Mouse (Mus musculus): Measurements from ENCODE around the gene BC029722. TPM values are rescaled to one million over a fixed set of nuclear protein-coding genes. Genes with fewer than 3 reads are reported as not detected.
A peak's percentile ranks its signal among the peaks of the same experiment; 100 is the strongest.
"Not testable (repeated sequence)": the region's sequence is repeated elsewhere in the genome, so short reads cannot be mapped to it uniquely, and the experiment has no call there.

The BC029722 gene
- total and polyA plus RNA-seq, 2 experiments from 2014 or later, result 35.2 to 56.6 TPM

- WGBS, result 76% methylated on average over 3 of the region's 3 CpGs
- H3K27me3 ChIP-seq (ENCODE audit: insufficient read depth, low read length), result no peaks in the 10 kb centered on the region
- no peak for ATAC-seq (ENCODE audit: low FRiP score)
- DNase-seq (ENCODE audit: low spot score), result no peak
- H3K27ac ChIP-seq (ENCODE audit: low read depth, low read length), result no peak overlapping the region
- H3K36me3 ChIP-seq (ENCODE audit: insufficient read depth, low read length), result no peaks in the 10 kb centered on the region
- H3K4me3 ChIP-seq (ENCODE audit: low read depth, low read length), result no peak overlapping the region
- H3K9me3 ChIP-seq (ENCODE audit: low read length), result no peaks in the 10 kb centered on the region
- no peak overlapping the region for H3K4me2 ChIP-seq (ENCODE audit: low read depth, low read length, poor library complexity, severe bottlenecking)
- TF ChIP-seq CTCF (IDR thresholded peaks at IDR 0.05), result no peak
- no peaks in the 10 kb centered on the region for H3K4me1 ChIP-seq (ENCODE audit: insufficient read depth, low read length)
- no peak overlapping the region for H3K9ac ChIP-seq (replicated peaks; ENCODE audit: low read length, poor library complexity, severe bottlenecking)
Observed at GRCm38 (mm10) chr2:155837961-155838360, 18.7 kb upstream of the BC029722 start.

DNA sequence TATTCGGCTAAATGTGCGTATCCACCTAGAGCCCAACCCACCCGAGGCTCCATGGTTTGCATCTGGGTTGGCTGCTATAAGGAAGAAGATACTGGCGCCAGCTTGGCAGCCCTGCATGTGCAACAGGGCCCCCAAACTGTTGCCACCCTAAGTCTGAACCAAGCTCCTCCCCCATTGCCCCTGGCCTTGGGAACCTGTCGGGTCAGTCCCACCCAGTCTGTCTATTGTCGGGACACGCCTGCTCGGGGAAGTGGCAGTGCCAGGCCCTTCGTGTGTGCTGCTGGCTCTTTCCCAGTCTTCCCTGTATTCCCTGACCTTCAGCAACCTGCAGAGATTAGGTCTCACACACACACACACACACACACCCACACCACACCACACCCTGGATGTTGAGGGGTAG lies 15.5 kb upstream of the BC029722 start, which contains the start of gene Fam83c:
Fam83c (minus strand) TSS at position 123 of the 400 bp plus-strand sequence.
- Histone ChIP-seq H3K9ac (replicated peaks; ENCODE audit: low read length, poor library complexity, severe bottlenecking) (no peak within 1 kb of the TSS), H3K36me3 (ENCODE audit: insufficient read depth, low read length) (no peaks in the 10 kb centered on the region), H3K4me3 (ENCODE audit: low read depth, low read length) (no peak within 1 kb of the TSS), H3K4me1 (ENCODE audit: insufficient read depth, low read length) (no peaks in the 10 kb centered on the region), H3K27me3 (ENCODE audit: insufficient read depth, low read length) (no peaks in the 10 kb centered on the region), H3K4me2 (ENCODE audit: low read depth, low read length, poor library complexity, severe bottlenecking) (no peak within 1 kb of the TSS), H3K27ac (ENCODE audit: low read depth, low read length) (no peak within 1 kb of the TSS), H3K9me3 (ENCODE audit: low read length) (no peaks in the 10 kb centered on the region)
- WGBS, result 68% methylated on average over 9 of the region's 9 CpGs
- DNase-seq (ENCODE audit: low spot score), result no peak
- TF ChIP-seq CTCF (IDR thresholded peaks at IDR 0.05), result no peak
- no peak for ATAC-seq (ENCODE audit: low FRiP score)

DNA sequence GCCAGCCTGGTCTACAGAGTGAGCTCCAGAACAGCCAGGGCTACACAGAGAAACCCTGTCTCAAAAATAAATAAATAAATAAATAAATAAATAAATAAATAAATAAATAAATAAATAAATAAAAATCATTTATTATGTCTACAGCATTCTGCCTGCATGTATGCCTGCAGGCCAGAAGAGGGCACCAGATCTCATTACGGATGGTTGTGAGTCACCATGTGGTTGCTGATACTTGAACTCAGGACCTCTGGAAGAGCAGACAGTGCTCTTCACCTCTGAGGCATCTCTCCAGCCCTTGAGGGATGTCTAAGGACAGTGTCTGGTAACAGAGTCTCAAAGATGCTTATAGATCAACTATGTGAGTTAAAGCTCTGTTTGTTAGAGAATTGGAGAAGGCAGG lies 12.9 kb upstream of the BC029722 start:
- DNase-seq (ENCODE audit: low spot score); H3K9me3 ChIP-seq (ENCODE audit: low read length); H3K9ac ChIP-seq (replicated peaks; ENCODE audit: low read length, poor library complexity, severe bottlenecking); H3K36me3 ChIP-seq (ENCODE audit: insufficient read depth, low read length); H3K27me3 ChIP-seq (ENCODE audit: insufficient read depth, low read length); ATAC-seq (ENCODE audit: low FRiP score); H3K27ac ChIP-seq (ENCODE audit: low read depth, low read length); H3K4me1 ChIP-seq (ENCODE audit: insufficient read depth, low read length); H3K4me3 ChIP-seq (ENCODE audit: low read depth, low read length); H3K4me2 ChIP-seq (ENCODE audit: low read depth, low read length, poor library complexity, severe bottlenecking): not testable (repeated sequence)
- WGBS, result 70% methylated on average over 1 of the region's 1 CpGs
- TF ChIP-seq CTCF (IDR thresholded peaks at IDR 0.05), result peak; percentile 47

- WGBS, result 68% methylated on average over 9 of the region's 9 CpGs
- no peaks in the 10 kb centered on the region for H3K36me3 ChIP-seq (ENCODE audit: insufficient read depth, low read length)
- no peak overlapping the region for H3K4me2 ChIP-seq (ENCODE audit: low read depth, low read length, poor library complexity, severe bottlenecking)
- H3K4me3 ChIP-seq (ENCODE audit: low read depth, low read length), result no peak overlapping the region
- no peak overlapping the region for H3K27ac ChIP-seq (ENCODE audit: low read depth, low read length)
- H3K9ac ChIP-seq (replicated peaks; ENCODE audit: low read length, poor library complexity, severe bottlenecking), result no peak overlapping the region
- no peaks in the 10 kb centered on the region for H3K9me3 ChIP-seq (ENCODE audit: low read length)
- no peak for ATAC-seq (ENCODE audit: low FRiP score)
- no peaks in the 10 kb centered on the region for H3K27me3 ChIP-seq (ENCODE audit: insufficient read depth, low read length)
- peak; percentile 51 for TF ChIP-seq CTCF (IDR thresholded peaks at IDR 0.05)
- DNase-seq (ENCODE audit: low spot score), result no peak
- peaks cover 3% of the 10 kb centered on the region; the same call in 1 of the 2 replicates for H3K4me1 ChIP-seq (ENCODE audit: insufficient read depth, low read length)
Observed at GRCm38 (mm10) chr2:155831302-155831701, 12.1 kb upstream of the BC029722 start.

GRCm38 (mm10) chr2:155830841-155831240 lies 11.6 kb upstream of the BC029722 start:
- Histone ChIP-seq H3K36me3 (ENCODE audit: insufficient read depth, low read length) (no peaks in the 10 kb centered on the region), H3K9me3 (ENCODE audit: low read length) (no peaks in the 10 kb centered on the region), H3K4me2 (ENCODE audit: low read depth, low read length, poor library complexity, severe bottlenecking) (no peak overlapping the region), H3K4me3 (ENCODE audit: low read depth, low read length) (no peak overlapping the region), H3K27ac (ENCODE audit: low read depth, low read length) (no peak overlapping the region), H3K4me1 (ENCODE audit: insufficient read depth, low read length) (peaks cover 4% of the 10 kb centered on the region; the same call in 1 of the 2 replicates), H3K27me3 (ENCODE audit: insufficient read depth, low read length) (no peaks in the 10 kb centered on the region), H3K9ac (replicated peaks; ENCODE audit: low read length, poor library complexity, severe bottlenecking) (no peak overlapping the region)
- 93% methylated on average over 8 of the region's 8 CpGs for WGBS
- no peak for TF ChIP-seq CTCF (IDR thresholded peaks at IDR 0.05)
- ATAC-seq (ENCODE audit: low FRiP score) (no peak), DNase-seq (ENCODE audit: low spot score) (no peak)

GRCm38 (mm10) chr2:155826630-155827424 lies 7.6 kb upstream of the BC029722 start, which contains the start of gene Eif6:
Eif6 (minus strand) TSS chr2:155826925.
- no peaks in the 10 kb centered on the region for H3K27me3 ChIP-seq (ENCODE audit: insufficient read depth, low read length)
- DNase-seq (ENCODE audit: low spot score) (peak; percentile 96), ATAC-seq (ENCODE audit: low FRiP score) (peak; percentile 93)
- TF ChIP-seq CTCF (IDR thresholded peaks at IDR 0.05), result no peak; the same call in 1 of the 2 replicates
- peak within 1 kb of the TSS; percentile 56 for H3K4me2 ChIP-seq (ENCODE audit: low read depth, low read length, poor library complexity, severe bottlenecking)
- H3K4me1 ChIP-seq (ENCODE audit: insufficient read depth, low read length), result peaks cover 6% of the 10 kb centered on the region; the same call in 1 of the 2 replicates
- H3K36me3 ChIP-seq (ENCODE audit: insufficient read depth, low read length), result peaks cover 17% of the 10 kb centered on the region
- WGBS, result 2% methylated on average over 27 of the region's 27 CpGs
- no peaks in the 10 kb centered on the region for H3K9me3 ChIP-seq (ENCODE audit: low read length)
- H3K9ac ChIP-seq (replicated peaks; ENCODE audit: low read length, poor library complexity, severe bottlenecking), result peak within 1 kb of the TSS; percentile 54
- H3K27ac ChIP-seq (ENCODE audit: low read depth, low read length), result peak within 1 kb of the TSS; percentile 87
- H3K4me3 ChIP-seq (ENCODE audit: low read depth, low read length), result peak within 1 kb of the TSS; percentile 72
